Comparison of ENCODE assay signal across 9 mouse cellular contexts in genomic region chrX:64277126-64277990, GRCm38 (mm10). TPM values are rescaled to one million over a fixed set of nuclear protein-coding genes. Genes with fewer than 3 reads are reported as not detected.
DNase-seq lines count a peak whose midpoint lies in the region; ATAC-seq and TF ChIP-seq lines count a peak whose summit lies in the region.
"Had no signal": no experiment of that assay in that cellular context is flagged by ENCODE, and none has a peak within 500 bp of the region (broad histone marks: within the 10 kb centered on the region; RNA-seq: fewer than 3 reads in every experiment).

No protein-coding gene starts in this region.

- no peaks in the 10 kb centered on the region for H3K4me1 ChIP-seq in heart, embryonic 16.5 days (ENCODE audit: control insufficient read depth, insufficient read depth, low read length)
- H3K4me1 ChIP-seq in cerebellum, adult 2 months (ENCODE audit: control insufficient read depth, insufficient read depth, low read length) = no peaks in the 10 kb centered on the region
- H3K4me1 ChIP-seq in hindbrain, embryonic 10.5 days (replicated peaks) = no peaks in the 10 kb centered on the region
- H3K4me1 ChIP-seq in midbrain, embryonic 13.5 days (replicated peaks) = no peaks in the 10 kb centered on the region

- no peak for ATAC-seq in heart, embryonic 16.5 days (replicated peaks; ENCODE audit: extremely low read depth, insufficient read depth, low FRiP score)
- ATAC-seq in midbrain, embryonic 13.5 days = peak; percentile 48

- WGBS in heart, embryonic 16.5 days = 16% methylated on average over 22 of the region's 22 CpGs
- WGBS in cerebellum, adult 2 months = 6% methylated on average over 22 of the region's 22 CpGs
- 22% methylated on average over 22 of the region's 22 CpGs for WGBS in hindbrain, embryonic 10.5 days
- WGBS in midbrain, embryonic 13.5 days = 22% methylated on average over 19 of the region's 22 CpGs

- no peak for DNase-seq in heart, adult 18-20 months
- peak; percentile 39 to 46 for DNase-seq in cerebellum, adult 2 months
- DNase-seq in hindbrain, embryonic 10.5 days (ENCODE audit: low spot score) = peak; percentile 18
- DNase-seq in yolk sac, embryonic 10.5 days (ENCODE audit: low spot score) = no peak
- DNase-seq in urinary bladder, adult 18-20 months (ENCODE audit: low spot score in 2 of 2) = no peak
- DNase-seq in ovary, adult 18-20 months (ENCODE audit: low spot score) = no peak

- no peaks in the 10 kb centered on the region for H3K36me3 ChIP-seq in heart, embryonic 16.5 days (ENCODE audit: control insufficient read depth, insufficient read depth)
- H3K36me3 ChIP-seq in hindbrain, embryonic 10.5 days = no peaks in the 10 kb centered on the region
- no peaks in the 10 kb centered on the region for H3K36me3 ChIP-seq in midbrain, embryonic 13.5 days
- H3K36me3 ChIP-seq: G1E had no signal

- 0 out of 2 replicates have a peak, but pooled peaks have one; percentile 6 for TF ChIP-seq POLR2A in cerebellum, adult 2 months (IDR thresholded peaks at IDR 0.05; ENCODE audit: borderline replicate concordance, insufficient read depth, low read length)

- no peaks in the 10 kb centered on the region for H3K9me3 ChIP-seq in heart, embryonic 16.5 days (replicated peaks; ENCODE audit: control insufficient read depth, low read length)
- no peaks in the 10 kb centered on the region for H3K9me3 ChIP-seq in hindbrain, embryonic 10.5 days
- H3K9me3 ChIP-seq in midbrain, embryonic 13.5 days = no peaks in the 10 kb centered on the region

- no peaks in the 10 kb centered on the region for H3K27me3 ChIP-seq in heart, embryonic 16.5 days (ENCODE audit: control insufficient read depth, insufficient read depth, low read length)
- no peaks in the 10 kb centered on the region for H3K27me3 ChIP-seq in cerebellum, adult 2 months (ENCODE audit: control insufficient read depth, insufficient read depth, low read length)
- H3K27me3 ChIP-seq in hindbrain, embryonic 10.5 days (ENCODE audit: insufficient read depth, poor library complexity, severe bottlenecking) = no peaks in the 10 kb centered on the region
- H3K27me3 ChIP-seq in midbrain, embryonic 13.5 days = no peaks in the 10 kb centered on the region

- peak overlapping the region; percentile 62 for H3K4me3 ChIP-seq in heart, embryonic 16.5 days (ENCODE audit: low read length)
- H3K4me3 ChIP-seq in cerebellum, adult 2 months (replicated peaks; ENCODE audit: insufficient read depth, low read depth, low read length) = peak overlapping the region; percentile 98
- peak overlapping the region; percentile 58 for H3K4me3 ChIP-seq in hindbrain, embryonic 10.5 days
- H3K4me3 ChIP-seq in midbrain, embryonic 13.5 days (replicated peaks) = peak overlapping the region; percentile 55

- peak; percentile 30; the same call in 1 of the 2 replicates for TF ChIP-seq CTCF in cerebellum, adult 2 months (IDR thresholded peaks at IDR 0.05; ENCODE audit: borderline replicate concordance, insufficient read depth, low read depth, low read length)

- H3K9ac ChIP-seq in heart, embryonic 16.5 days (ENCODE audit: low read length) = peak overlapping the region; percentile 43
- H3K9ac ChIP-seq in midbrain, embryonic 13.5 days (replicated peaks) = peak overlapping the region; percentile 69

- peak overlapping the region; percentile 63 for H3K4me2 ChIP-seq in heart, embryonic 16.5 days (ENCODE audit: low read depth, low read length)
- H3K4me2 ChIP-seq in midbrain, embryonic 13.5 days (replicated peaks) = peak overlapping the region; percentile 59

- peak overlapping the region; percentile 27; the same call in 1 of the 2 replicates for H3K27ac ChIP-seq in heart, embryonic 16.5 days (ENCODE audit: low read length)
- H3K27ac ChIP-seq in cerebellum, adult 2 months (ENCODE audit: insufficient read depth, low read length) = peak overlapping the region; percentile 88
- no peak overlapping the region for H3K27ac ChIP-seq in hindbrain, embryonic 10.5 days
- peak overlapping the region; percentile 82 for H3K27ac ChIP-seq in midbrain, embryonic 13.5 days

RNA-seq across cellular contexts. Expression of gene Slitrk4, which starts 0.6 kb away (rescaled TPM):
- 8.0 and 9.8 TPM in 2 replicates for polyA plus RNA-seq in heart, embryonic 16.5 days (2015; fragmentation: Nextera tagmentation; extraction: Ambion mirVana)
- under 1 TPM; 0.55 to 0.59 TPM for total RNA-seq in heart, adult 18-20 months (2021)
- polyA plus RNA-seq in cerebellum, adult 2 months (2012; rRNA removed) = 10.5 and 11.8 TPM in 2 replicates
- 1.9 and 2.2 TPM in 2 replicates for polyA plus RNA-seq in hindbrain, embryonic 10.5 days (2016; fragmentation: Nextera tagmentation; extraction: Ambion mirVana)
- 8.9 and 9.3 TPM in 2 replicates for polyA plus RNA-seq in midbrain, embryonic 13.5 days (2015; fragmentation: Nextera tagmentation; extraction: Ambion mirVana)
- polyA plus RNA-seq: G1E had no signal

Comparison
In these comparisons a context has a peak if more than half of its experiments do, and no peak if none do; other contexts are left out.
1. DNase-seq: peak in cerebellum, adult 2 months (2 of 2) and hindbrain, embryonic 10.5 days (single experiment); none in heart, adult 18-20 months (0 of 2), yolk sac, embryonic 10.5 days (single experiment), urinary bladder, adult 18-20 months (0 of 2) and ovary, adult 18-20 months (single experiment).
2. Peak in every context shown above with its lines, with median percentiles within 50 percentile points of each other: H3K4me3 ChIP-seq.